Mouse (Mus musculus) embryo, embryonic 9.5 days (tissue): ENCODE measurements around the gene Vasp.
A peak's percentile ranks its signal among the peaks of the same experiment; 100 is the strongest.

Experiments
- DNase-seq: peaks from one replicate; pipeline ENCODE4 v3.0.0-alpha.2; 2017; ENCODE audit errors: extremely low spot score

Vasp gene

DNA sequence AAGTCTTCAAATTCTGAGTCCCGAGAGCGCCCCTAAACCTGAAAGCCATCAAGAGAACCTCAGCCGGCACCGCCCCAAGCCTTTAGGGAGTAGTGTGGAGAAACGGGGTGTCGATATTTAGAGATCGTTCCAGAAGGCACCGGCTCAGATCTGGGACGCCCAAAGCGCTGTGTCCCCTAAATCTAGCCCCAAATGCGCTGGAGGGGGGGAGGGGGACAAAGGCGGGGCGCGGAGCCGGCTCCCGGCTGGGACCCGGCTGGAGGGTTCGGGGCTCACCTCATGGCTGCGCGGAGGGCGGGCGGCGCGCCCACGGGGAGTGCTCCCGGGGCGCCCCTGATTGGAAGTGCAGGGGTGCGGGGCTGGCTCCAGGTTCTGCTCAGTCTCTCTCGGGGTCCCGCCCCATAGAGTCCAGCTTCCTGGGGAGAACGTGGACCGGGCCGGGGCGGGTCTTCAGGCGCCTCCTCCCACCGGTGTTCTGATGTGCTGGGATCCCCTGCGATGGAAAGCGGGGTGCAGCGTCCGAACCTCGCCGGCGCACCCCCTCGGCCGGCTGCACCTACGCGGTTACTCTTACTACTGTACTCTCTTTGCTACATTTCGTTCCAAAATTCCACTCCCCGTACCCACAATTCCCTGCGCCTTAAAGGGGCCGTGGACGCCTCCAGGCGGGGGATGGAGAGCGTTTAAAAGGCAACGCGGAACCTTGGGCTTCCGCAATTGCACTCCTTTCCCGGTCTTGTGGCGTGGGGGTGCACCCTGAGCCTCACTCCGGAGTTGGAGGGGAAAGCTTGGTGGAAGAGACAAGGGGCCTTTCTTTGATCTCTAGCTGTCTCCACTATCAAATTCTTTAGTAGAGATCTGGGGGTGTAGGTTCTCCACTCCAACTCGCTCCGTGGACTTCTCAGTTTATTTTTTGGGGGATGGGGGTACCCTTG lies at the start of gene Vasp:
Gene Vasp (minus strand): TSS at position 580 of the 935 bp plus-strand sequence.
- peak; percentile 84 for DNase-seq

DNA sequence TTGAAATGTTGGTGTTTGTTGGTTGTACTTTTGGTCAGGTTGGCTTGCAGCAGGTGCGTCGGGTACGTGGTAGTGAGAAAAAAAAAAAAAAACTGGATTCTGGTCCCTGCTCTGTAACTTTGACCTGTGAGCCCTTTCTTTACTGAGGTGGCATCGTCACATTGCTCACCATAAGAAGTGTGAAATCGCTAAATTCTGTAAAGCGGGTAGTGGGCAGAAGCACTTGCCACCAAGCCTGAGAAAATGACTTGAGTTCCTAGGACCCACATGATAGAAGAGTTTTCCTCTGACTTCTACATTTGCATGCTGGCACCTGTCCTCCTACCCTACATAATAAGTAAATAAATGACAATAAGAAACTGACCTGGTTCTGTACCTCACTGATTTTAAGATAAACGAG lies 49.0 kb upstream of the Vasp start:
- no peak for DNase-seq

DNA sequence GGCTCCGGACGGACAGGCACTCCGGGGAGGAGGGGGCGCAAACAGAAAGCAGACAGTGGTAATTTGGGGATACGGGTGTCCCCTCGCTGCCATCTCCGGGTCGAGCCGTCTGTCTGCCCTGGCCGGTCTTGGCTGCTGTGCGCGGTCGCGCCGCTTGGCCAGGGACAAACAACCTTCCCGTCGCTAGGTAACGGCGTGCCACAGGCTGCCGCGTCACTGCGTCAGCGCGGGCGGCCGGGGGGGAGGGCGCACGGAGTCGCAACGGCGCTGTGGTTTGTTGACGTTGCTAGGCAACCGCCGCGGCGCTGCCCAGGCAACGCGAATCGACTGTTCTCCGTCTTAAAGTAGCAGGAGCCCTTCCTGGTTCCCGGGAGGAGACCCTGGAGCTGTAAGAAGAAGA lies 48.3 kb upstream of the Vasp start:
- DNase-seq, result peak; percentile 96

DNA sequence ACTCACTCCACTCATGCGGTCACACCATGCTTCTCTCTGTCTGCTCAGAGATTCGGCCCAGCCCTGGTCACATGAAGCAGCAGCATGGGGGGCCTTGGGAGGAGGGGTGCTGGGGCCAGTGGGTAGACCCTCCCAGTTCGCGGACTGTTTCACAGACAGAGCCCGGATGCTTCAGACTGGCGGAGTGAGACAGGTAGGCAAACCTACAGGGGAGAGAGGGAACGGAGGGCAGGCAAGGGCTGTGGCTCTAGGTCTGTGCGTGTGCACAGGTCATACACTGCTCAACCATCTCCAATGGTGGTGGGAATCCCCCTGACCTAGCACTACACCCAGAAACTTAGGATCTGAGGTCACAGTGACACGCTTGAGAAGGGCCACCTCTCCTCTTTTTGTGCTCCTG lies 47.8 kb upstream of the Vasp start:
- no peak for DNase-seq

DNA sequence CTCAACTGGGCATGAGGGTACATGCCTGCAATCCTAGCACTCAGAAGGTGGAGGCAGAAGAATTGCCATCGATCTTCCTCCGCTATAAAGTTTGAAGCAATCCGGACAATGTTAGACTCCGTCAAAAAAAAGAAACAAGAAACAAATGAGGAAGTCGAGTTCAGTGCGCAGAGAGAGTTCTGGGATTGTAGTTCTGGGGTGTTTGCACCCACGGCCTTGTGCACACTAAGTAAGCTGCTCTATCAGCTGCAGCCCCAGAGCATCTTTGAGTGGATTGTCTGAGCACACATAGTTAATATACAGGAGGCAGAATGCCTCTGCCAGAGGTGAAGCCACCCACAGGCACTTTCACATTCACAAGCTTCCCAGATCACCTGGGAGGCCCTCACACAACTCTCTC lies 47.1 kb upstream of the Vasp start:
- DNase-seq, result no peak

DNA sequence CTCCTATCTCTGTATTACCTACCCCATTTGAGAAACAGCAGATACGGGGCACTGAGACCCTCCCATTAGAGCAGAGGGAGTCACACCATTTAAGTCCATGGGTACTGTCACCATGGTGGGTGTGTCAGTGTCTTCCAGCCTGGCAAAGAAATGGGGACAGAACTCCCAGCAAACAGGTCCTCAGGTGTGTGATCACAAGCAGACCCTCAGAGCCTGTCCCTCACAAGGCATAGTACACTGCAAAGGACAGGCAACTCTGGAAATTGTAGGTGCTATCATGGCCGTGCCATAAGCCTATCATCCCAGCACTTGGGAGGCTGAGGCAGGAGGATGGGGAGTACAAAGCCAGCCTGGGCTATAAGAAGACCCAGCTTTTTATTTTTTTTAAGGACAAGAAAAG lies 46.6 kb upstream of the Vasp start:
- no peak for DNase-seq

DNA sequence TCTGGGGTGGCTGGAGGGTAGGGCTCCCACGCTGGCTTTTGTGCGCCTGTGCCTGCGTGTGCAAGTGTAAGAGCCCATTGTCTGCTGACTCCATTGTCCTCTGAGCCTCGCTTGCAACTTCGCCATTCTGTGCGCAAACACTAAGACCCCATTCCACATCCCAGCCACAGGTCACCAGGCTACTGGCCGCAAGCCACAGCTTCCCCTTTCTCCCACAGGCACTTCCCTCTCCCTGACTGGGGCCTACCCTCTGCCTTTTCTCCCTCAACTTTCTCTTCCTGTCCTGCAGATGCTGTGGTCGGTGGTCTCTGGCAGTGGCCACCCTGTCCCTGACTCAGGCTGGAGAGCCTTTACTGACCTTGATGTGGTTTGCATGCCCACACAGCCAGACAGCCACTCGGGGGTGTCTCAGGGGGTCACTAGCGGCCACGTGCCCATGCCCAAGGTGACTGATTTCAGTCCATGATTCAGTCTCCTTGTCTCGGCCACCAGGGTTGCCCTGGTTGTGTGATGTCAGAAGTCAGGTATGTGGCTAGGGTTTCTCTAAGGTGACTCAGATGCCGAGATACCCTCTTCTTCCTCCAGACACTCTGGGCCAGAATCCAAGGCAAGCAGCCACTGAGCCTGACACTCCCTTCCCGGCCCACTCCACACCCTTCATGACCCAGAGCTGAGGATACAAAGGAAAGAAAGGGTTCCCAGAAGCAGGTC lies 45.0 kb upstream of the Vasp start:
- no peak for DNase-seq

DNA sequence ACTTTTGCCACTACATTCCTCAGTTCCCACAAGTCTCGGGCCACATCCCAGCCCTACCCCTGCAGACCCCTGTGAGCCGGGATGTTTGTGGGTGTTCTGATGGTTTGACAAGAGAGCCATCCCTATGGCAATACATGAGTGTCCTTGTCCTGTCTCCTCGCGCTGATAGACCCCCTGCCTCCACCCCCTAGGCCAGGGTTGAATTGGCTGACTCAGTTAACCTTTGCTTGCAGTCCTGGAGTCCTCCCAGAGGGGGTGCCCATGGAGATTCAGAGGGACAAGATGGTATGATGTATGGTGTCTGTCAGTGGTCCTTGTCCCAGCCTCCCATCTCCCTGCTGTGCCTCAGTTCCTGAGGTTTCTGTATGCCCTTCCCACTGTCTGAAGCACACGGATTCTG lies 42.4 kb upstream of the Vasp start:
- DNase-seq, result no peak

DNA sequence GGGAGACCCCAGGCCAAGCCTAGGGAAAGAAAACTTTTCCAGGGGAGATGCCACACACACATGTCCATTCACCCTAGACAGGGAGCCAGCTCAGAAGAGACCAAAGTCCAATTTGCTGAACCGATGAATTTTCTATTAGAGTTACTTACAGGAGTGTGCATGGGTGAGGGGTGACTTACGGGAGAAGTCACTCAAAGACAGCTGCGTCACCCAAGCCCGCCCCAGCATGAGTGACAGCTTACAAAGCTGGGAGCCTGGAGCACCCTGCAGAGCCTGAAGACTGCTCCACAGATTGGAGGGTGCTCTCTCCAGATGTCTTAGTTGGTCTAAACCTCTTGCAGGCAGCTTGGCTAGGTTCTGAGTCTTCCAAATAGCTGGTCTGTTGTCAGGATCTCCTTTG lies 40.4 kb upstream of the Vasp start:
- DNase-seq, result no peak

DNA sequence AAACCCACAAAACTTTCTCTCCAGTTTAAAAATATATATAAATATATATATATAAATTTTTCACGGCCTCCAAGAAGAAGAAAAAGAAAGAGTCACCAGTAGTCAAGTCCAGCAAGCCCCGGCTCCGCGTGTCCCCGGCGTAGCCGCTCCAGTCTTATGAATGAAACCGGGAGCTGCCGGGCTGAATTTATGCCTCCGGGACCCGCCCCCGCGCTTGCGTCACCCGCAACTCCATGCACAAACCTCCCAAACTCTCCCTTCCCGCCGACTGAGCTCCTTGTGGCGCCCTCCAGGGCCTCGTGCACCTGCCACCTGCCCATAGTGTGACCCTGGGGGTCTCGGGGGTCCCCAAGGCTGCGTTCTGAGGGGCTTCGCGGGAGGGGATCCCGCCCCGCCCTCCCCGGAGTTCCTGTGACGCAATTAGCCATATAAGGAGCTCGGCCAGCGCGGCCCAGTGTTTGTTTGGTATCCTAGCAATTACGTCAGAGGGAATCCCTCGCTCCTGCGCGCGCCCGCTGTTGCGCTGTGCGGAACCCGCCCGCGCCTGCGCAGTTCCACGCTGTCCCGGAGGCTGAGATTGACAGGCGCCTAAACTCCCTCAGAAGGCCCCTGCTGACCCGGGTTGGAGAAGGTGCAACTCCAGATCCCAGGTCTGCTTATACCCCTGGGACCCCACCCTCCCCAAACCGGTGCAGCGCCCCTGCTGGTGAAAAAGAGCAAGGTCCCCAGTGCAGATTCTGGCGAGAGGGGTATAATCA lies 38.4 kb upstream of the Vasp start, which contains the start of gene Fosb:
Gene Fosb (minus strand): TSS at position 168 of the 758 bp plus-strand sequence.
- DNase-seq, result peak; percentile 96

DNA sequence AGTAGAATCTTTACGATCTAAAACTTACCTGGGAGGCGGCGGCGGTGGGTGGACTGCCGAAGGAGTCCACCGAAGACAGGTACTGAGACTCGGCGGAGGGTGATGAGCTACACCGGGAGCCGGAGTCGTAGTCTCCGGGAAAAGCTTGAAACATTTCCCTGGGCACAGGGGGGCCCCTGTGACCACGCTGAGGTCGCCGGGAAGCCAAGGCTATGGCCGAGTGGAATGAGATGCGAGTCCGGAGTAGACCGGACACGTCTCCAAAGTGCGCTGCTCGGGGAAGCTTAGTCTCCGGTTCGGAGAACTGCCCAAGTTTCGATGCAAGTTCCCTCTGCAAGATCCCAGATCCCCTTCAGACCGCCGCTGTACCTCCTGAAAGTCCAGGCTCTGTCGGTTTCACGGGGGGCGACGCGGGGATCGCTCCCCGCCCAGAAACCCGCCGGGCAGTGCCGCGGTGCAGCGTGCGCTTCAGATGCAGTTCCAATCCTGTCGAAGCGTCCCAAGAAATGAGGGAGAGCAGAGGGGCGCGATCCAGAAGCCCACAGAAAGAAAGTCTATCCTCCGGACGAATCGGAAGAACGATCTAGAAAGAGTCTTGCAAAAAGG lies 37.8 kb upstream of the Vasp start:
- DNase-seq, result no peak

DNA sequence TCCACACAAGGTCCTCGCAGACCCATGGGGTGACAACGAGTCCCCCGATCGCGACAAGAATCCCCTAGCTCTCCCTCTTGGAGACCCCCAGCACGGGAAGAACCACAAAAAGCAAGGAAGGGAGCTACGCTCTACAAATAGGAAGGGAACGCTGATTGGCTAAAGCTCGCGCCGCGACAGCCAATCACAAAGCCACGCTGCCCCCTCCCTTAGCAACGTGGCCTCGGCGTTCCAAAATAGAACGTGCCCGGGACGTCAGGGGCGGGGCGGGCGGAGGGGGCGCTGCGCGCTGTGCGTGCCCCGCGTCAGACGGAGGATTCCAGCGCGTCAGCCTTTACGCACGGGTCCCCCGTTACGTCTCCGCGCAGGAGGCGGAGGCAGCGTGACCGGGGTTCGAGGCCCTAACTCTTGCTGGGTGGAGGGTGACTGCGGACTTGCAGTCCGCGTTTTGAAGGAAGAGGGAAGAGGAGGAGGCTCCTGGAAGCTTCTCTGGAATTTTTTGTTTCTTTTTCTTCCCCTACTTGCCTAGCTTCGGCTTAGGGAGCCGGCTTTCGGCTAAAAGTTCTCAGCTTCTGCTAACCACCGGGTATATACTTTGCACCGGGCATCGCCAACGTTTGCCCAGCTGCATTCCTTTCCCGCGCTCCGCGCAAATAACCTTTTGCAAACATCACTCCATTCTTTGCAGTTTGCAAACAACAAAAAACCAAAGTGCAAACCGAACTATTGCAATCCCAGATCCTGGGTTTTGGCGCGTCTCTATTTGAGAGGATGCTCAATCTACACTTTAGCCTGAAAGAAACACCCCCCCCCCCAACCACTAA lies 37.0 kb upstream of the Vasp start:
- peak; percentile 98 for DNase-seq

DNA sequence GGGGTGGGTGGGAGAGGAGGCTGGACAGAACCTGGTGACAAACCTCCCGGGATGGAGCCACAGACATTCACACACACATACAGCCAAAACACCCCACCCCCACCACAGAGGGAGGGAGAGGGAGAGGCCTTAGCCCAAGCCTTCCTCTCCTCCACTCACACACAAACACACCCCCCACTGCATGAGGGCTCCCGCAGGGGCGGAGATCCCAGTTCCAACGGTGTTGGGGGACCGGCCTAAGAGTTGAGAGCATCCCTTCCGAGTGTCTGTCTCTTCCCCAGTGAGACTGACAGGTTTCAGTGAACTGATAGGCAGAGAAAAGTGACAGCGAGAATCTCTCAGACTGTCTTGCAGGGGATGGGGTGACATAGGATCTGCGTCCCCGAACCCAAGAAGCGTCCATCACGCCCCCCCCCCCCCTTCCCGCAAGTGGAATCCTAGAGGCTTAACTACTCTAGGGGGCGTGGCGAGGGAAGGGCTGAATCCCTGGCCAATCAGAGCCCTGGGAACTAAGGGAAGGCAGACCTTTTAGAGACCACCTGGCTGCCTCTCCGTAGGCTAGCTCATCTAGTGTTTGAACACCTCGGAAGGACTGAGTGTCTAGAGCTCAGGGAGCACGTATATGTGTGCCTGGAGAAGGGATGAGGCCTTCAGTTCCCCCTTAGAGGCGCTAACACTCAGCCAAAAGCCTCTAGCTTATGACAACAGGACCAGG lies 36.3 kb upstream of the Vasp start:
- no peak for DNase-seq

DNA sequence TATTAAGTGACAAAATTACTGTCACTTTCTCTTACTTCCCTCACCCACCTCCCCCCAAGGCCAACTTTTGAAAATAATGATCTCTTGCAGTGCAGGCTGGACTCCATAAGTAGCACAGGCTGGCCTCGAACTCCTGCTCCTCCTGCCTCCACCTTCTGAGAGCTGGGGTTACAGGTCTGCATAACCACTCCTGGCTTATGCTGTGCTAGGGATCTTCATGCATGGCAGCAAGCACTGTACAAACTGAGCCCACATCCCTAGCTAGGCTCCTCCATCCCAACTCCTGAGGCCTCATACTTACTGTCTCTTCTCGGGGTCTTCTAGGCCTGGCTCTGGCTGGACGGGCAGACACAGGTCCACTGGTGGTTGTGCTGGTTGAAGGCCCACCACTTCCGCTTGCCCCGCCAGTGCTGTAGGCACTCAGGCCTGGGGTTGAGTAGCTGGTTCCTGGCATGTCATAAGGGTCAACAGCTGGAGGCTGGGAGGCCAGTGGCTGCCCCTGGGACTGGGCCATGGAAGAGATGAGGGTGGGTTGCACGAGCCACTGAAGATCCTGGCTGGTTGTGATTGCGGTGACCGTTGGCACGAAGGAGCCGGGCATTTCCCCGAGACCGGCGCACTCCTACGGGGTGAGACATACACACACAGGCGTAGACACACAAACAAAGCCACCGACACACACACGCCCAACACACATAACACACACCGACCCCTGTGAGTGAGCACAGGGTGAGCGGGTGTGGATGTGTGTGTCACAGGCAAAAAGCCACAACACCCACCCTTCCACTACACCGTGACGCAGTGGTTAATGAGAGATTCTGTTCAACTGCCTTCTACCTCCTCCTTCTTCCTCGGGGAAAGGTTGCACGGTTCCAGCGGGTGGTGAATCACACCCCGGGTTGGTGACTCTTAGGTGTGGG lies 35.5 kb upstream of the Vasp start:
- no peak for DNase-seq

DNA sequence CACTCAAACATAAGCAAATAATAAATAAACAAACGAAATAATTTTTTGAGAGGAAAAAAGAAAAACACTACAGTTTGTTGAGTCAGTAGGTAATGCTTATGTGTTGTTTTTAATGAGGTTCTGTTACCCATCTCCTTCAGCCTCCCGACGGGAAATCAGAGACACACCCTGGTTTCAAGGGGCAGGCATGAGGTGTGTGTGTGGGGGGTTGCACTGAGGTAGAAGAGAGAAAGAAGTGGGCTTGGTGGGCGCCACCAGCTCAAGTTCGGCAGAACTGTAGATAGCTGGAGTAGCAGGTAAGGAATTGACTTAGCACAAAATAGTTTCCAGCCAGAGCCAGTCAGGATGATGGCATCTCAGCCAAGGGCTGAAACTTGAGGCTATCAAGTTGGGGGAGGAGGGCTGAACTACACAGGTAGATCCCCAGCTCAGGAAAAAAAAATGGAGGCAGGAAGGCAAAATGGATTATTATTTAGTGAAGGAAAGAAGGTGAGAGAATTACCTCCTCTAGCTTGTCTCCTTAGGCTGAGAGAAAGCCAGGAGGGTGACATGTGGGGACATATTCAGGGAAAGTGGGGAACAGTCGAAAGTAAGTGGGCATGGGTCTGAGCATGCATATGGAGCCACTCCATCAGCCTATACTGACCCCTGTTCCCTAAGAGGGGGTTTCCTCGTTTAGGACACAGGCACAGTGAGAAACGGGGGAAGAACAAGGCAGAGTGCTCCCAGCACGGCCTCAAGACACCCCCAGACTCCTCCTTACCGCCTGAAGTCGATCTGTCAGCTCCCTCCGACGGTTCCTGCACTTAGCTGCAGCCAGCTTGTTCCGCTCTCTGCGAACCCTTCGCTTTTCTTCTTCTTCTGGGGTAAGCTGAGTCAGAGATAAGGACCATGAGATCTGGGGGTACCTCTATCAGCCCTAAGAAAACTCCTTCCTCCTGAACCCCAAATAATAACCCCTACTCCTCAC lies 34.5 kb upstream of the Vasp start:
- no peak for DNase-seq

DNA sequence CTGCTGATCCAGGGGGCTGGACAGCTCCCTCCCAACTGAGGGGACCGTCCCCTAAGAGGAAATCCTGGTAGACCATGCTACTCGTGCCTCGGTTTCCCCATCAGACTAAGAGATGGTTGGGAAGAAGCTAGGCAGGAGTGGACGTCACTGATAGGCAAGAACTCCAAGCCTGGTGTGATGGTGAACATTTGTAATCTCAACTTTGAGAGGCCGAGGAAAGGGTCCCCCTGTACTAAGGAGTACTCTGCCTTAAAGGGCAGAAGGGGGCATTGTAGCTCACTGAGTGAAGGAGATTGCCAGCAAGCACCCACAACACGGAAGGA lies 33.8 kb upstream of the Vasp start:
- no peak for DNase-seq

DNA sequence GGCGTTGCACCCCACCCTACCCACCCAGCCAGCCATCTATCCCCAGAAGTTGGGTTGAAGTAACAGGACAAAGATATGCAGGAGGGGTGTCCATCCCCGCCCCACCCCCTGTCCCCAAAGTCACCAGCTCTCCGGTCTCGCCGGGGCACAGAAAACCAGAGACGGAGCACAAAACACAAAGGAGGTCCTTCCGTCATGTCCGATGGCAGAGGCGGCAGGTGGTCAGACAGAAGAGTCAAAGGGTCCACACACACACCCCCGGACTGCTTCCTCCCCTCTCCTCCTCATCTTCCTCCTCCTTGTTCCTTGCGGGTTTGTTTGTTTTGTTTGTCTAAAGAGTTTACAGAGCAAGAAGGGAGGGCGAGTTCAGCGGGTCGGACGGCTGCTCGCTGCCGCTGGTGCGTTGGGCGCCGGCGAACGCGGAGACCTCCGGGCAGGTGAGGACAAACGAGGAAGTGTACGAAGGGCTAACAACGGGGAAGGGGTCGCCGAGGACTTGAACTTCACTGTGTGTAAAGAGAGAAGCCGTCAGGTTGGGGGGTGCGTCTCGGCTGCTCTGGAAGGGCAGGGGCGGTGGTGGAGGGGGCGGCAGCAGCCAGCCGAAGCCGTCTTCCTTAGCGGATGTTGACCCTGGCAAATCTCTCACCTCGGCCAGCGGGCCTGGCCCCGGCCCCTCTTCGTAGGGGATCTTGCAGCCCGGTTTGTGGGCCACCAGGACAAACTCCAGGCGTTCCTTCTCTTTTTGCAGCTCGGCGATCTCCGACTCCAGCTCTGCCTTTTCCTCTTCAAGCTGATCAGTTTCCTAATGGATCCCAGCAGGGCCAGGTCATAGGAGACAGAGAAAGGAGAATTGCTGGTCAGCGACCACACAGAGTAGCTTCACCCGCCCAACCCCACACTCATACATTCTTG lies 33.1 kb upstream of the Vasp start:
- no peak for DNase-seq
